Comparison of ENCODE assay signal across 8 mouse cellular contexts in the genomic region with DNA sequence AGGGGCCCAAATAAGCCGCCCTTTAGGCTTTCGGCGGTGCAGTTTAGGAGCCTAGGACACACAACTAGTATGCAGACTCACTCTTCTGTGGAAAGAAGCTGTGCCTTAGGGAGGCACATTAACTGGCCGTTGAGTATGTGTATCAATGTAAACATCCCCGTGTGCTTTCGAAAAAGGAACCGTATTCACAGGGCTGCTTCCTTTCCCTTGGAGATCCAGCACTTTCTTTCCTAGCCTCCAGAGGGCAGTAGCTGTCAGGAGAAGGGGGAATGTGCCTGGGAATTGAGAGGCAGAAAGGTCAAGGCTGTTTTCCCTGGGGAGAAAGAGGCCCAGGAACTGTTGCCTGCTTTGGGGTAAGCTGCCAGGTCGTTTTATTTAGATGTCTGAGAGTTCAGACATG. TPM values are rescaled to one million over a fixed set of nuclear protein-coding genes. Genes with fewer than 3 reads are reported as not detected.
DNase-seq lines count a peak whose midpoint lies in the region; ATAC-seq and TF ChIP-seq lines count a peak whose summit lies in the region.

No protein-coding gene starts in this region.

- peak overlapping the region; percentile 70 for H3K4me3 ChIP-seq in E14TG2a.4 (replicated peaks; ENCODE audit: low read length)
- peak overlapping the region; percentile 37 for H3K4me3 ChIP-seq in heart, embryonic 11.5 days (ENCODE audit: low read depth, low read length)
- peak overlapping the region; percentile 40 for H3K4me3 ChIP-seq in kidney, embryonic 15.5 days (replicated peaks)
- 0 out of 4 replicates have a peak overlapping the region, but pooled peaks of 1 of the 2 experiments have one; percentile 8 for H3K4me3 ChIP-seq in liver, embryonic 14.5 days (ENCODE audit: insufficient read depth in 1 of 2, low read depth in 2 of 2, low read length in 2 of 2)
- H3K4me3 ChIP-seq in neural tube, embryonic 12.5 days, result peak overlapping the region; percentile 36

- no peaks in the 10 kb centered on the region for H3K9me3 ChIP-seq in E14TG2a.4 (ENCODE audit: low read length)
- no peaks in the 10 kb centered on the region for H3K9me3 ChIP-seq in heart, embryonic 11.5 days (replicated peaks; ENCODE audit: control insufficient read depth, low read length)
- H3K9me3 ChIP-seq in kidney, embryonic 15.5 days (replicated peaks), result no peaks in the 10 kb centered on the region
- H3K9me3 ChIP-seq in liver, embryonic 14.5 days (ENCODE audit: control insufficient read depth, low read length), result no peaks in the 10 kb centered on the region
- no peaks in the 10 kb centered on the region for H3K9me3 ChIP-seq in neural tube, embryonic 12.5 days

- TF ChIP-seq CTCF in E14TG2a.4 (conservative IDR thresholded peaks at IDR 0.05; ENCODE audit: low read length), result peak; percentile 90
- peak; percentile 93 for TF ChIP-seq CTCF in liver, embryonic 14.5 days (IDR thresholded peaks at IDR 0.05; ENCODE audit: low read depth)

- TF ChIP-seq EP300 in liver, embryonic 14.5 days (IDR thresholded peaks at IDR 0.05; ENCODE audit: low read depth), result 0 out of 2 replicates have a peak, but pooled peaks have one; percentile 4

- WGBS in heart, embryonic 11.5 days (ENCODE audit: insufficient replicate concordance), result 12% methylated on average over 8 of the region's 8 CpGs
- 10% methylated on average over 8 of the region's 8 CpGs for WGBS in kidney, embryonic 15.5 days
- 25% methylated on average over 8 of the region's 8 CpGs for WGBS in liver, embryonic 14.5 days (ENCODE audit: insufficient replicate concordance)
- 6% methylated on average over 8 of the region's 8 CpGs for WGBS in neural tube, embryonic 12.5 days

- ATAC-seq in heart, embryonic 11.5 days (replicated peaks; ENCODE audit: insufficient number of reproducible peaks, low FRiP score, low TSS enrichment), result no peak
- ATAC-seq in kidney, embryonic 15.5 days (replicated peaks; ENCODE audit: low FRiP score), result no peak
- ATAC-seq in liver, embryonic 14.5 days (ENCODE audit: insufficient read depth), result no peak
- 0 out of 2 replicates have a peak, but pooled peaks have one; percentile 15 for ATAC-seq in neural tube, embryonic 12.5 days (ENCODE audit: low FRiP score, low read depth)
- no peak for ATAC-seq in activated CD4-positive, CD25-positive, alpha-beta regulatory T cell, adult 4 months

- H3K4me1 ChIP-seq in E14TG2a.4 (replicated peaks; ENCODE audit: low read depth, low read length), result peaks cover 98% of the 10 kb centered on the region
- H3K4me1 ChIP-seq in heart, embryonic 11.5 days (ENCODE audit: control insufficient read depth, insufficient read depth, low read length), result peaks cover 65% of the 10 kb centered on the region
- peaks cover 73% of the 10 kb centered on the region for H3K4me1 ChIP-seq in kidney, embryonic 15.5 days
- peaks cover 22 to 41% of the 10 kb centered on the region in 2 experiments for H3K4me1 ChIP-seq in liver, embryonic 14.5 days (replicated peaks; ENCODE audit: control insufficient read depth in 2 of 2, insufficient read depth in 2 of 2, low read length in 1 of 2)
- peaks cover 55% of the 10 kb centered on the region for H3K4me1 ChIP-seq in neural tube, embryonic 12.5 days

- H3K27me3 ChIP-seq in E14TG2a.4 (ENCODE audit: insufficient read depth, low read length), result no peaks in the 10 kb centered on the region
- 0 out of 2 replicates have a peak, but pooled peaks cover 3% of the 10 kb centered on the region for H3K27me3 ChIP-seq in heart, embryonic 11.5 days (ENCODE audit: control insufficient read depth, insufficient read depth, low read length)
- no peaks in the 10 kb centered on the region for H3K27me3 ChIP-seq in kidney, embryonic 15.5 days
- no peaks in the 10 kb centered on the region for H3K27me3 ChIP-seq in liver, embryonic 14.5 days (ENCODE audit: control insufficient read depth, insufficient read depth, low read length)
- H3K27me3 ChIP-seq in neural tube, embryonic 12.5 days (replicated peaks), result no peaks in the 10 kb centered on the region

- DNase-seq in adrenal gland, adult 2 months, result peak; percentile 86
- peak; percentile 75 for DNase-seq in embryo, embryonic 11.5 days (ENCODE audit: low read depth, low spot score)
- peak in 2 of 3 experiments; percentile 35 to 53 for DNase-seq in liver, embryonic 14.5 days (ENCODE audit: low read depth in 3 of 3, low spot score in 3 of 3)

- H3K27ac ChIP-seq in heart, embryonic 11.5 days (ENCODE audit: low read depth, low read length), result no peak overlapping the region
- peak overlapping the region; percentile 84 for H3K27ac ChIP-seq in kidney, embryonic 15.5 days
- H3K27ac ChIP-seq in liver, embryonic 14.5 days, result no peak overlapping the region
- H3K27ac ChIP-seq in neural tube, embryonic 12.5 days, result peak overlapping the region; percentile 50; the same call in 1 of the 2 replicates

- peak overlapping the region; percentile 81 for H3K4me2 ChIP-seq in heart, embryonic 11.5 days
- H3K4me2 ChIP-seq in kidney, embryonic 15.5 days, result peak overlapping the region; percentile 77
- H3K4me2 ChIP-seq in liver, embryonic 14.5 days (ENCODE audit: low read depth), result peak overlapping the region; percentile 44
- H3K4me2 ChIP-seq in neural tube, embryonic 12.5 days (replicated peaks), result peak overlapping the region; percentile 64

- H3K36me3 ChIP-seq in E14TG2a.4 (ENCODE audit: insufficient read depth, low read length), result peaks cover 39% of the 10 kb centered on the region
- no peaks in the 10 kb centered on the region for H3K36me3 ChIP-seq in heart, embryonic 11.5 days (ENCODE audit: control insufficient read depth, insufficient read depth, low read length)
- peaks cover 8% of the 10 kb centered on the region; the same call in 1 of the 2 replicates for H3K36me3 ChIP-seq in kidney, embryonic 15.5 days
- no peaks in the 10 kb centered on the region for H3K36me3 ChIP-seq in liver, embryonic 14.5 days (replicated peaks; ENCODE audit: control insufficient read depth, insufficient read depth, low read depth)
- no peaks in the 10 kb centered on the region for H3K36me3 ChIP-seq in neural tube, embryonic 12.5 days

- H3K9ac ChIP-seq in heart, embryonic 11.5 days (ENCODE audit: low read depth, low read length), result peak overlapping the region; percentile 56
- H3K9ac ChIP-seq in kidney, embryonic 15.5 days, result peak overlapping the region; percentile 47; the same call in 1 of the 2 replicates
- H3K9ac ChIP-seq in liver, embryonic 14.5 days (replicated peaks), result no peak overlapping the region; the same call in 1 of the 2 replicates
- peak overlapping the region; percentile 45 for H3K9ac ChIP-seq in neural tube, embryonic 12.5 days

RNA-seq across cellular contexts. Expression of a gene that starts 15.7 kb away (rescaled TPM):
- total RNA-seq in adrenal gland, adult 2 months (2021), result 10 to 100 TPM; 26.5 to 47.4 TPM
- 100 and 110 TPM in 2 replicates for polyA plus RNA-seq in adrenal gland, adult 2 months (2012; rRNA removed)
- 6.9 and 7.8 TPM in 2 replicates for polyA plus RNA-seq in heart, embryonic 11.5 days (2014; fragmentation: Nextera tagmentation; extraction: Ambion mirVana)
- polyA plus RNA-seq in kidney, embryonic 15.5 days (2015; fragmentation: Nextera tagmentation; extraction: Ambion mirVana), result 9.3 and 12.4 TPM in 2 replicates
- polyA plus RNA-seq in liver, embryonic 14.5 days (2012; rRNA removed), result 15.3 and 19.4 TPM in 2 replicates
- 3.8 and 4.6 TPM in 2 replicates for polyA plus RNA-seq in liver, embryonic 14.5 days (2014; fragmentation: Nextera tagmentation; extraction: Ambion mirVana)
- 12.5 and 12.9 TPM in 2 replicates for polyA plus RNA-seq in neural tube, embryonic 12.5 days (2016; fragmentation: Nextera tagmentation; extraction: Ambion mirVana)
- polyA plus RNA-seq in activated CD4-positive, CD25-positive, alpha-beta regulatory T cell, adult 4 months (2017; shearing (Covaris generic)), result 10 to 100 TPM in 1 of 2 experiments, 1 to 10 TPM in 1; 5.6 to 10.3 TPM

RNA-seq across cellular contexts. Expression of a gene that starts 50.7 kb away (rescaled TPM):
- total RNA-seq in adrenal gland, adult 2 months (2021), result 10 to 100 TPM; 25.5 to 62.9 TPM
- polyA plus RNA-seq in adrenal gland, adult 2 months (2012; rRNA removed), result 0.99 and 1.2 TPM in 2 replicates
- 66.7 and 69.2 TPM in 2 replicates for polyA plus RNA-seq in heart, embryonic 11.5 days (2014; fragmentation: Nextera tagmentation; extraction: Ambion mirVana)
- polyA plus RNA-seq in kidney, embryonic 15.5 days (2015; fragmentation: Nextera tagmentation; extraction: Ambion mirVana), result 50.2 and 50.7 TPM in 2 replicates
- 157 and 235 TPM in 2 replicates for polyA plus RNA-seq in liver, embryonic 14.5 days (2012; rRNA removed)
- polyA plus RNA-seq in liver, embryonic 14.5 days (2014; fragmentation: Nextera tagmentation; extraction: Ambion mirVana), result 388 and 433 TPM in 2 replicates
- polyA plus RNA-seq in neural tube, embryonic 12.5 days (2016; fragmentation: Nextera tagmentation; extraction: Ambion mirVana), result 48.6 and 48.8 TPM in 2 replicates
- 10 to 100 TPM; 19.2 to 22.1 TPM for polyA plus RNA-seq in activated CD4-positive, CD25-positive, alpha-beta regulatory T cell, adult 4 months (2017; shearing (Covaris generic))

Comparison
In these comparisons a context has a peak if more than half of its experiments do, and no peak if none do; other contexts are left out.
1. H3K27ac ChIP-seq: peak in kidney, embryonic 15.5 days (single experiment) and neural tube, embryonic 12.5 days (single experiment); none in heart, embryonic 11.5 days (single experiment) and liver, embryonic 14.5 days (single experiment).
2. Peak in every context shown above with its lines, with median percentiles within 50 percentile points of each other: DNase-seq and H3K4me2 ChIP-seq.